Mouse (Mus musculus) retina, postnatal 7 days (tissue): ENCODE data around the gene 5530400C23Rik.
"Not testable (repeated sequence)": the region's sequence is repeated elsewhere in the genome, so short reads cannot be mapped to it uniquely, and the experiment has no call there.

Experiments used
- DNase-seq: peaks from one replicate; pipeline ENCODE4 v3.0.0-alpha.2; 2012; ENCODE audit warnings: low read depth, low spot score

5530400C23Rik gene

GRCm38 (mm10) chr6:133291916-133292315 is at the start of gene 5530400C23Rik:
Gene 5530400C23Rik (plus strand): TSS chr6:133292216.
- not testable (repeated sequence) for DNase-seq

GRCm38 (mm10) chr6:133305952-133306715 is 14.1 kb downstream of the 5530400C23Rik start:
- no peak for DNase-seq

GRCm38 (mm10) chr6:133313896-133314295 is 21.9 kb downstream of the 5530400C23Rik start:
- DNase-seq: not testable (repeated sequence)

- no peak for DNase-seq
These were observed 46.5 kb downstream of the 5530400C23Rik start for GRCm38 (mm10) chr6:133338535-133338934.

- not testable (repeated sequence) for DNase-seq
These were observed 49.7 kb downstream of the 5530400C23Rik start for GRCm38 (mm10) chr6:133341731-133342130.
